Mouse (Mus musculus) cortical plate, adult 2 months (tissue): ENCODE measurements at regions not wholly inside any gene's neighbourhood (a gene's known extent, or its start where the extent isn't known, plus 50 kb on each side); places are given as distances from the start of the nearest gene placed in this dataset.

Experiments
- CTCF ChIP-seq: fragments of 200-500 bp; IDR thresholded peaks from 2 replicates; pipeline ENCODE4 v1.5.1; 2011; ENCODE audit warnings: mild to moderate bottlenecking, control low read depth, low read length; ENCODE audit not compliant: insufficient read depth; ENCODE audit errors: extremely low read depth
- POLR2A ChIP-seq: fragments of 200-500 bp; IDR thresholded peaks from 2 replicates; pipeline ENCODE4 v1.6.1; 2011; ENCODE audit warnings: mild to moderate bottlenecking, low read length, control low read depth; ENCODE audit not compliant: insufficient read depth; ENCODE audit errors: extremely low read depth

DNA sequence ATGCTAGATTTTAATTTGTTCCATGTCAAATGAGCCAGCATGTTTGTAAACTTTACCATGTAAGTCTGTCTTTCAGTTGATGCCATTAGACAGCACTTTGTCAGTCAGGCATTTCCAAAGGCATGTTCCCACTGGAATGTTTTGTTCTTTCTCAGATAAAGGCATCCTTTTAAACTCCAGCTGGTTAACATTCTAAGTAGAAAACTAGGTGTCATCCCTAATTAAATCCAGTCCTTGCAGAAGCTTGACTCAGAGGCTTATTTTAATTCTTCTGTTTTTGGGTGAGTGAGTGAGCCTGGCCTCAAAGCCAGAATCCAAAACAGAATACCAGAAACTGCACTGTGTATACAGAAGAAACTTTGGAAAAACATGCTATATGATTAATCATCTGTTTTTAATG is 1253.4 kb downstream of the Pla2g4a start:
- TF ChIP-seq POLR2A (no peak), CTCF (no peak)
